Mouse (Mus musculus) neural tube, embryonic 13.5 days (tissue): ENCODE measurements around the gene Cadm3. TPM values are rescaled to one million over a fixed set of nuclear protein-coding genes. Genes with fewer than 3 reads are reported as not detected.
A peak's percentile ranks its signal among the peaks of the same experiment; 100 is the strongest.

Source experiments
- ATAC-seq: fragments of 200-750 bp; cut with Nextera tagmentation; 2 replicates; pipeline ENCODE4 v1.8.0; 2017; ENCODE audit warnings: low read depth, mild to moderate bottlenecking, moderate TSS enrichment, moderate library complexity
- H3K27ac ChIP-seq: fragments of 300-500 bp; sonication (generic); replicated peaks from 2 replicates; pipeline ENCODE4 v1.5.1; 2015; ENCODE audit warnings: moderate library complexity, mild to moderate bottlenecking, inconsistent platforms
- H3K27me3 ChIP-seq: fragments of 300-500 bp; sonication (generic); 2 replicates; pipeline ENCODE4 v1.6.1; 2015; ENCODE audit warnings: mild to moderate bottlenecking, inconsistent platforms
- H3K36me3 ChIP-seq: fragments of 300-500 bp; sonication (generic); 2 replicates; pipeline ENCODE4 v1.6.1; 2015; ENCODE audit warnings: mild to moderate bottlenecking, inconsistent platforms
- H3K4me1 ChIP-seq: fragments of 300-500 bp; sonication (generic); replicated peaks from 2 replicates; pipeline ENCODE4 v1.6.1; 2015; ENCODE audit warnings: inconsistent platforms
- H3K4me2 ChIP-seq: fragments of 300-500 bp; sonication (generic); 2 replicates; pipeline ENCODE4 v1.6.1; 2015; ENCODE audit warnings: inconsistent platforms, mild to moderate bottlenecking, moderate library complexity
- H3K4me3 ChIP-seq: fragments of 300-500 bp; sonication (generic); 2 replicates; pipeline ENCODE4 v1.5.1; 2015; ENCODE audit warnings: mild to moderate bottlenecking, inconsistent platforms
- H3K9ac ChIP-seq: fragments of 300-500 bp; sonication (generic); 2 replicates; pipeline ENCODE4 v1.6.1; 2015; ENCODE audit warnings: moderate library complexity, mild to moderate bottlenecking, inconsistent platforms
- H3K9me3 ChIP-seq: fragments of 300-500 bp; sonication (generic); 2 replicates; pipeline ENCODE4 v1.6.1; 2016; ENCODE audit warnings: inconsistent platforms
- WGBS: fragments of 180-500 bp; shearing (Covaris S2); methylation state at CpG from one replicate; pipeline ENCODE4 v1.1.7; 2015; 5-methylcytosine and 5-hydroxymethylcytosine counted together
- polyA plus RNA-seq: library from polyadenylated mRNA; unstranded; fragments of >200 nt; fragmentation: Nextera tagmentation; extraction: Ambion mirVana; gene quantifications from 2 replicates; pipeline ENCODE4 v1.2.1, GENCODE M21; 2015

The Cadm3 gene
- polyA plus RNA-seq, 1 experiment from 2014 or later = 53.6 TPM

GRCm38 (mm10) chr1:173371586-173371985 lies 4.1 kb upstream of the Cadm3 start:
- Histone ChIP-seq H3K4me3 (no peak overlapping the region), H3K9ac (no peak overlapping the region), H3K27me3 (no peaks in the 10 kb centered on the region), H3K4me2 (no peak overlapping the region), H3K36me3 (no peaks in the 10 kb centered on the region), H3K9me3 (no peaks in the 10 kb centered on the region), H3K27ac (no peak overlapping the region), H3K4me1 (peaks cover 25% of the 10 kb centered on the region; the same call in 1 of the 2 replicates)
- WGBS = 72% methylated on average over 6 of the region's 6 CpGs
- no peak for ATAC-seq

DNA sequence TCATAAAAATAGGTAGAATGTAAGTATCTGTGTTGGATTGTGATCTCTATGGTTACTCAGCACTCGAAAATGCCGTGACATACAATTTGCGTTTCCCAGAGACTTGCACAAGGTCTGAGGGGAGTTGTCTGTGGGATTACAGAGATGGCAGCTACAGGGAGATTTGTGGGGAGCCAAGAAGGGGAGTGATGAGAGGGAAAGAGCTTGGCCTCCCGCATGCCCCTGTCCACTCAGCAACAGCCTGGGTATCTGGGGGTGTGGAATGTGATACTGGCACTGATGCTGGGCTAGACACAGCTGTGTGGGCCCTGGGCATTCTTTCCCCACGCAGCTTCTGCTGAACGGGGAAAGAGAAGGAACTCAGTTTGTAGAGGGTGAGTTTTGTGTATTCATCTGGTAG lies 3.0 kb upstream of the Cadm3 start:
- no peak for ATAC-seq

GRCm38 (mm10) chr1:173369611-173370010 lies 2.1 kb upstream of the Cadm3 start:
- no peak for ATAC-seq

More for the DNA sequence above, 3.0 kb upstream of the Cadm3 start:
- H3K4me3 ChIP-seq = no peak overlapping the region
- no peaks in the 10 kb centered on the region for H3K9me3 ChIP-seq
- no peak overlapping the region for H3K9ac ChIP-seq
- peak overlapping the region; percentile 9; the same call in 1 of the 2 replicates for H3K27ac ChIP-seq
- H3K4me1 ChIP-seq = peaks cover 34% of the 10 kb centered on the region
- no peak overlapping the region for H3K4me2 ChIP-seq
- no peaks in the 10 kb centered on the region for H3K36me3 ChIP-seq
- no peaks in the 10 kb centered on the region for H3K27me3 ChIP-seq
- WGBS = 67% methylated on average over 6 of the region's 6 CpGs

DNA sequence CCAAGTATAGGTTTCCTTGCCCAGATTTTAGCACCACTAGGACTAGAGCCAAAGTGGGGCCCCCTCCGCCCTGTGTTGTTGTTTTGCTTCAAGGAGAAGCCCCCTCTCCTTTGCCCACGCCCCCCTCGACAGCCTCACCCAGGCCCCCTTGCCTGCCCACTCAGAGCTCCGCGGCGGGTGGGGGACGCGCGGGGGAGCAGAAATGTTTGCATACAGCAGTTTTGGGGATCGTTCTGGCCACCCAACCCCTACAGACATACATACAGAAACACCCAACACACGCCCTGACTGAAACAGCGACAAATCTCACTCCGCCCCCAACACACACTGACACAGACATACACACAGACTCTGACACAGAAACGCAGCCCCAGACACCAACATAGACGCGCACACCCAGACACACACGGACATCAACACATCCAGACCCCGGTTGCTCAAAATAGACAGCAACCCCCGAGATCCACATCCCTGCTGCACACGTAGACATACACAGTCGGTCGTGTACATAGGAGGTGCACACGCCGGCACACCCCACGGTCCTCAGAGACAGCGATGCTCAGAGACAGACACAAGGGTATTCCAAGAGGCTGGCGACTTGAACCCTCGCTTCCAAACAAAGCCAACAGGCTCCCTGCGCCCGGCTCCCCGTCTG lies 667 bp downstream of the Cadm3 start:
- Histone ChIP-seq H3K4me3 (peak overlapping the region; percentile 96), H3K36me3 (no peaks in the 10 kb centered on the region), H3K4me2 (peak overlapping the region; percentile 72), H3K9ac (peak overlapping the region; percentile 98), H3K4me1 (peaks cover 64% of the 10 kb centered on the region), H3K27me3 (no peaks in the 10 kb centered on the region), H3K9me3 (no peaks in the 10 kb centered on the region), H3K27ac (peak overlapping the region; percentile 95)
- under 1% methylated on average over 31 of the region's 31 CpGs for WGBS
- peak; percentile 72 for ATAC-seq

More at GRCm38 (mm10) chr1:173369611-173370010, 2.1 kb upstream of the Cadm3 start:
- Histone ChIP-seq H3K27me3 (no peaks in the 10 kb centered on the region), H3K4me1 (peaks cover 43% of the 10 kb centered on the region), H3K4me3 (no peak overlapping the region), H3K4me2 (no peak overlapping the region), H3K9ac (no peak overlapping the region), H3K27ac (no peak overlapping the region), H3K9me3 (no peaks in the 10 kb centered on the region), H3K36me3 (no peaks in the 10 kb centered on the region)
- 62% methylated on average over 2 of the region's 2 CpGs for WGBS

DNA sequence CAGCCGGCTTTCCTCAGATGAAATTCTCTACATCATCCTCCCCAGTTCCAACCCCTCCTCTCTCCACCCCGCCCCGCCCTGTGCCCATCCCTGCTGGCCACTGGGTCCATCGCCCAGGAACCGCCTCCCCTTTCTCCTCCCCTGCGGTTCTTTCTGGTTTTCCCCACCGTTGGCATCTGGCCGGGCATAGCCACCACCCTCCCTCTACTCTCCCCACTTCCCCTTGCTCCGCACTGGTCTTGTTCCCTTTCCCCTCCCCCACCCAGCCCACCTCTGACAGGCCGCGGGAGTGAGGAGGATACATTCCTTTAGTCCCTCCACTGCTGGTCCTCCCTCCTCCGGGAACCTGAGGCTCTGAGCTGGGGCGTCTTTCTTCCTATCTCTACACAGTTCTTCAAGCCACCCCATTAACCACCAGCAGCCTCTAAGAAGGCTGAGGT lies 1.5 kb downstream of the Cadm3 start:
- Histone ChIP-seq H3K9ac (peak overlapping the region; percentile 98), H3K27me3 (no peaks in the 10 kb centered on the region), H3K36me3 (no peaks in the 10 kb centered on the region), H3K4me2 (peak overlapping the region; percentile 72), H3K27ac (peak overlapping the region; percentile 95; the same call in 1 of the 2 replicates), H3K4me1 (peaks cover 66% of the 10 kb centered on the region), H3K9me3 (no peaks in the 10 kb centered on the region), H3K4me3 (peak overlapping the region; percentile 96)
- peak; percentile 51 for ATAC-seq
- under 1% methylated on average over 13 of the region's 13 CpGs for WGBS

GRCm38 (mm10) chr1:173364125-173364800 lies 3.2 kb downstream of the Cadm3 start:
- peaks cover 71% of the 10 kb centered on the region for H3K4me1 ChIP-seq
- no peak overlapping the region for H3K9ac ChIP-seq
- H3K27me3 ChIP-seq = no peaks in the 10 kb centered on the region
- WGBS = 81% methylated on average over 4 of the region's 4 CpGs
- H3K9me3 ChIP-seq = no peaks in the 10 kb centered on the region
- H3K4me2 ChIP-seq = no peak overlapping the region
- no peak overlapping the region for H3K27ac ChIP-seq
- H3K36me3 ChIP-seq = no peaks in the 10 kb centered on the region
- no peak for ATAC-seq
- H3K4me3 ChIP-seq = no peak overlapping the region

DNA sequence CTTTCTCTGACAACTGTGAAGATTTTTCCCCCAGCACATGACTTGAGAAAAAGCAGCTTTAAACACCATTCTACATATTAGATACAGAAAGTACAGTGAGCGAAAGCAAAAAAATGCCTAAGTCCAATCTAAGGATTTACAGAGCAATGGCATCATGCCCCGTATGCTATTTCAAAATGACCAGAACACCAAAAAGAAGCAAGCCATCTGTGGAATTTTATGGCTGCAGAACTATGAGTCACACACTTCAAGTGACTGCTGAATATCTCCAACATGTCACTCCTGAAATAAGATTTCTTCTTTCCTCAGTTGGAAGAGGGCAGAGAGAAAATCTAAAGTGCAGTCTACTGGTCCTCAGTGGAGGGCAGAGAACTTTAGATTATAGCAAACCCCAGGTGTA lies 4.1 kb downstream of the Cadm3 start:
- no peaks in the 10 kb centered on the region for H3K27me3 ChIP-seq
- WGBS = 97% methylated on average over 2 of the region's 2 CpGs
- peaks cover 79% of the 10 kb centered on the region for H3K4me1 ChIP-seq
- no peaks in the 10 kb centered on the region for H3K9me3 ChIP-seq
- no peak overlapping the region for H3K4me2 ChIP-seq
- H3K9ac ChIP-seq = no peak overlapping the region
- no peak for ATAC-seq
- no peak overlapping the region for H3K27ac ChIP-seq
- H3K36me3 ChIP-seq = no peaks in the 10 kb centered on the region
- no peak overlapping the region for H3K4me3 ChIP-seq

- WGBS = 49% methylated on average over 6 of the region's 6 CpGs
- Histone ChIP-seq H3K4me1 (peaks cover 79% of the 10 kb centered on the region), H3K27me3 (no peaks in the 10 kb centered on the region), H3K4me2 (no peak overlapping the region), H3K4me3 (no peak overlapping the region), H3K36me3 (peaks cover 14% of the 10 kb centered on the region), H3K9me3 (no peaks in the 10 kb centered on the region), H3K27ac (no peak overlapping the region), H3K9ac (no peak overlapping the region)
- no peak for ATAC-seq
Observed at GRCm38 (mm10) chr1:173361651-173362050, 5.8 kb downstream of the Cadm3 start.

DNA sequence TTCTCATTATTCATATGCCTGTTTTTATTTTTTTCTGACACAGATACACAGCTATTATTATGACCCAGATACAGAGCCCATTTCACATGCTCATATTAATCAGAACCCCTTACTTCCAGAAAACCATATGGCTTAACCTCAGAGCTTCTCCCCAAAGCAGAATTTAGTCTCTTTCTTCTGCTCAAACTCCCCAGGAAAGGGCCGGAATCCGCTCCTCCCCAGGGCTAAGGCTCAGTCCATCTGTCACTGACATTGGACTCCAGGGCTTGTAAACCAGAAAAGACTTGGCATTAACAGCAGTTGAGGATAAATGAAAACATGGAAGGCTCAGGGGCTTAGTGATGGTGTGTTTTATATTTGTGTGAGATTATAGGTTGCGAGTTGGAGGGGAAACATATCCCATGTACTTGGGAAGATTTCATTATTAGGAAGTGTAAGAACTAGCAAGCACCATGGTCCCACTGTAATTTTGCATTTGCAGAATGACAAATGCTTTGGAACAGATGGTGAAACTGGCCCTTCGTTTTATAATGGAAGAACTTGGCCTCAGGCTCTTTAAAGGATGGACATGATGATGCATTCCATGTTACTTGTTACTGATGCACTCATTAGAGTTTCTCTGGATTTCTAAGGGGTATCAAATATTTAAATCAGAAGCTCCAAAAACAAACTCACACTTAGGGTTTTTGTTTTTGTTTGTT lies 7.8 kb downstream of the Cadm3 start:
- no peak overlapping the region for H3K4me3 ChIP-seq
- H3K27ac ChIP-seq = peak overlapping the region; percentile 29; the same call in 1 of the 2 replicates
- no peaks in the 10 kb centered on the region for H3K9me3 ChIP-seq
- H3K4me2 ChIP-seq = no peak overlapping the region
- no peak overlapping the region for H3K9ac ChIP-seq
- no peak for ATAC-seq
- H3K36me3 ChIP-seq = peaks cover 19% of the 10 kb centered on the region
- H3K4me1 ChIP-seq = peaks cover 75% of the 10 kb centered on the region
- H3K27me3 ChIP-seq = no peaks in the 10 kb centered on the region
- 48% methylated on average over 4 of the region's 4 CpGs for WGBS

GRCm38 (mm10) chr1:173357799-173358198 lies 9.7 kb downstream of the Cadm3 start:
- H3K36me3 ChIP-seq = peaks cover 20% of the 10 kb centered on the region
- no peak for ATAC-seq
- no peak overlapping the region for H3K9ac ChIP-seq
- 42% methylated on average over 4 of the region's 4 CpGs for WGBS
- H3K4me1 ChIP-seq = peaks cover 58% of the 10 kb centered on the region
- H3K4me2 ChIP-seq = no peak overlapping the region
- H3K27ac ChIP-seq = no peak overlapping the region
- H3K27me3 ChIP-seq = no peaks in the 10 kb centered on the region
- H3K4me3 ChIP-seq = no peak overlapping the region
- no peaks in the 10 kb centered on the region for H3K9me3 ChIP-seq

DNA sequence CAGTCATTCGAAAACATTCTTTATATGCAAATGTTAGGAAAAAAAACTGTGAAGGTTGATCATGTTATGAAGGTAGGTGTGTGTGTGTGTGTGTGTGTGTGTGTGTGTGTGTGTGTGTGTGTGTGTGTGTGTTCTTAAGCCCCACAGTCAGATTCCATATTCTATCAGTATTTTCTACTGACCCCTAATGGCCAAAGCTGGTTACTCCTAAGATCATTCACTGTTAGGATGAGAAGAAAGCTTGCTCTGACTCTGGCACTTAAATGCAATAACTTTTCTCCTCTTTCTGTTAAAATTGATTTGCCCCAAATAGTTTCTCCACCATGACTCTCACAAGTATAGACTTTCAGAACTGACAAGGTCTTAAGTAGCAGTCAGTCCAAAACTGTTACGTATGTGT lies 10.8 kb downstream of the Cadm3 start:
- no peak for ATAC-seq
- no peaks in the 10 kb centered on the region for H3K9me3 ChIP-seq
- 84% methylated on average over 2 of the region's 2 CpGs for WGBS
- H3K27me3 ChIP-seq = no peaks in the 10 kb centered on the region
- H3K4me1 ChIP-seq = peaks cover 52% of the 10 kb centered on the region
- no peak overlapping the region for H3K4me2 ChIP-seq
- no peak overlapping the region for H3K9ac ChIP-seq
- H3K27ac ChIP-seq = no peak overlapping the region
- H3K4me3 ChIP-seq = no peak overlapping the region
- peaks cover 20% of the 10 kb centered on the region for H3K36me3 ChIP-seq
